Mouse (Mus musculus): ENCODE measurements around the gene Id2.

The Id2 gene

GRCm38 (mm10) chr12:25104541-25104940, 7.6 kb upstream of the Id2 start:
- DNase-seq (ENCODE audit: low spot score) = no peak

GRCm38 (mm10) chr12:25103911-25104310, 7.0 kb upstream of the Id2 start:
- DNase-seq (ENCODE audit: low spot score) = no peak

GRCm38 (mm10) chr12:25101389-25101788, 4.4 kb upstream of the Id2 start:
- DNase-seq (ENCODE audit: low spot score) = peak; percentile 22

- peak; percentile 68 for DNase-seq (ENCODE audit: low spot score)
Observed at GRCm38 (mm10) chr12:25100411-25101217, 3.7 kb upstream of the Id2 start.

- DNase-seq (ENCODE audit: low spot score) = peak; percentile 91
Observed at GRCm38 (mm10) chr12:25099563-25100408, 2.8 kb upstream of the Id2 start.

GRCm38 (mm10) chr12:25099313-25099562, 2.3 kb upstream of the Id2 start:
- DNase-seq (ENCODE audit: low spot score) = no peak

DNA sequence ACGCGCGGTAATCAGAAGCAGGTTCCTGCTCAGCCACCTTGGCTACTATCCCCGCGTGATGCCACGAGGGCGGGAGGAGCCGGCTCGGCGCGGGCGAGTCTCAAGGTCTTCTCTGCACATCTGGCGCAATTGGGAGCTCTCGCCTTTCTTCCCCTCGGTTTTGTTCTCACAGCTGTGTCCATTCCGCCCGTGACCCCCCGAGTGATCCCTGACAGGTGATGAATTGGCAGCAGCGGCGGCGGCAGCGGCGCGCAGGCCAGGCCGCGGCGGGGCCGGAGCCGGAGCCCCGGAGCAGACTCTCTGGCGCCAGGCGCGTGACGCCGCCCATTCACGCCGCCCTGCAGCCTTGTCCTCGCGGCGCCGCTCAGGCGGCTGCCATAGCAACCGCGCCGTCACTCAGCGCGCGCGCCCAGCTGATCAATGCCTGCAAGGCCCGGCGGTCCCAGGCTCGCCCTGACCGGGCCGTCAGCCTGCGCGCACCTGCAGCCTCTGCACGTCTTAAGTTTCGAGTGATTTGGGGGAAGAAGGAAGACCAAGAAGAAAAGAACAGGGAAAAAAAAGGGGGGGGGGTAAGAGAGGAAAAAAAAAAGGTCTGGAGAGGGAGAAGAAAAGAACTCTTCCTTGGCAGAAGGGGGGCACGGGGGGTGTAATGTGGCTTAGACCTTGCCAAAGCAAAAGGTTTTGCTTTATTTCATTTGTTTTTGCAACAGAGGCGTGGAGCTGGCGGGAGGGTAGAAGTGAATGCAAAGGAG, 1.8 kb upstream of the Id2 start:
- peak; percentile 92 for DNase-seq (ENCODE audit: low spot score)

DNA sequence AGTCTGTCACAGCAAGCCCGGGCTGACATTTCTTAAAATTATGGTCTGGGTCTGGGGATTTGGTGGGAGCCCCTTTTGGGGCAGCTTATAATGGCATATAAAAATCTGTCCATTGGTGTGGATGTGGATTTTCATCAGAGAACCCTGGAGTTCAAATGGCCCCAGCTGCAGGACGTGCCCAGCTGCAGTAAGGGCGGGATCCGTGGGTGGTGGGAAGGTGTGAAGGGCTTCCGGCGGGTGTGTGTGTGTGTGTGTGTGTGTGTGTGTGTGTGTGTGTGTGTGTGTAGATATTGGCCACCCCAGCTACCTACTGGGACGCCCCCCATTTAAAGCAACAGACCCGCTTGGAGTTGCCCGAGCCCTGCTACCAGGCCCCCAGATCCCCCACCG, 1.2 kb upstream of the Id2 start:
- DNase-seq (ENCODE audit: low spot score) = no peak

- peak; percentile 86 for DNase-seq (ENCODE audit: low spot score)
Observed at GRCm38 (mm10) chr12:25097210-25098160, 545 bp upstream of the Id2 start.

- peak; percentile 41 for DNase-seq (ENCODE audit: low spot score)
Observed at GRCm38 (mm10) chr12:25096640-25097051, 294 bp downstream of the Id2 start.

DNA sequence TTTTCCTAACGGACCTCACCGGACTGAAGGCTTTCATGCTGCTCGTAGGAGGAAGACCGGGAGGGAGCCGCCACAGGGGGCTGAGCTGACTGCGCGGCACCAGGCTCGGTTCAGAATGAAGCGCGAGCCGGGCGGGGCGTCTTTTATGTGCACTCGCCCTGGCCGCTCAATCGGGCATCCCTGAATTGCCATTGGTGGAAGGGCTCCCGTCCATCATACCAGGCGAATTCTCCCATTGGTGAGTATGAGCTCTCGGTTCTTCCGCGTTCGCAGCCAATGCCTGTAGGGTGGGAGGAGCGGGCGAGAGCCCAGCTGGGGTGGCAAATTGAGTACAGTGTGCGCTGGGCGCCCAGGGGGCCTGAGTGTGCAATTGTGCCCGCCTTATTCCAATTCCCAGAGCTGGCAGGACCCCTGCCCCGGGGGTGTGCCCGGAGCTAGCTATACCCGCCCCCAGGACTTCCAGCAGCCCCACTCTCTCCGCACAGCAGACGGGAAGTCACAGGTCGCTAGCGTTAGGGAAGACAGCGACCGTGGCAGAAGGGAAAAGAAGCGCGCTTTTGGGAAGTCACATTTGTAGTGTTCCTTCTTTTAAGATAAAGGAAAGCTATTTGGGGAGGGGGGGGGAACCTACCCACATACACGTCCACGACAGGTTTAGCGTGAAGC, 833 bp downstream of the Id2 start:
- peak; percentile 98 for DNase-seq (ENCODE audit: low spot score)

DNA sequence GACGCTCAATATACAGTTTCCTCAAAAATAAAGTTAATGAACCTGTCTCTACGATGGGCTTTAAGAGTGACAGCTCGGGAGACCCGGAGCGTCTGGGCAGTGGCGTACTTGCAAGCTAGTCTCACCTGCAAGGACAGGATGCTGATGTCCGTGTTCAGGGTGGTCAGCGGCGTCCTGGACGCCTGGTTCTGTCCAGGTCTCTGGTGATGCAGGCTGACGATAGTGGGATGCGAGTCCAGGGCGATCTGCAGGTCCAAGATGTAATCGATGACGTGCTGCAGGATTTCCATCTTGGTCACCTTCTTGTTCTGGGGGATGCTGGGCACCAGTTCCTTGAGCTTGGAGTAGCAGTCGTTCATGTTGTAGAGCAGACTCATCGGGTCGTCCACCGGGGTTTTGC, 1.4 kb downstream of the Id2 start:
- no peak for DNase-seq (ENCODE audit: low spot score)

GRCm38 (mm10) chr12:25094621-25095521, 2.1 kb downstream of the Id2 start:
- DNase-seq (ENCODE audit: low spot score) = peak; percentile 26

GRCm38 (mm10) chr12:25093241-25093774, 3.6 kb downstream of the Id2 start:
- no peak for DNase-seq (ENCODE audit: low spot score)

DNA sequence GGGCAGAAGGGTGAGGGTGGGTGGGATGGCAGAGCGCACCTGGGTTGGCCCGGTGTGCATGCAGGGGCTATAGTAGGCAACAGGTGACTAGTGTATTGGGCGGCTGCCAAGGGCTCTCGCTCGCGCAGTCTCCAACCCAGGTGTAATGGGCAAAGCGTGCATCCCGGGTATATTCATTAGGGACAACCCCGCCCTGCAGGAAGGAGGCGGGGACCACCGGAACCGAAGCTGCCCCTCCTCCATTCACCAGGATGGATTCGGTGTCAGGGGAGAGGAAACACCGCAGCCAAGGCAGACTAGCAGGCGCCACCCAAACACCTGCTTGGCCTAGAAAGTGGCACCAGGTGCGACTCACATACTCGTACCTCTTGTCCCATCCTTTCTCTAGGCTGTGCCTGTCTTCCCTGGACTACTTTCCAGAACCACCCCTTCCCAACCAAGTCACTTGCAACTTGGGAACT, 4.2 kb downstream of the Id2 start:
- DNase-seq (ENCODE audit: low spot score) = peak; percentile 88

DNA sequence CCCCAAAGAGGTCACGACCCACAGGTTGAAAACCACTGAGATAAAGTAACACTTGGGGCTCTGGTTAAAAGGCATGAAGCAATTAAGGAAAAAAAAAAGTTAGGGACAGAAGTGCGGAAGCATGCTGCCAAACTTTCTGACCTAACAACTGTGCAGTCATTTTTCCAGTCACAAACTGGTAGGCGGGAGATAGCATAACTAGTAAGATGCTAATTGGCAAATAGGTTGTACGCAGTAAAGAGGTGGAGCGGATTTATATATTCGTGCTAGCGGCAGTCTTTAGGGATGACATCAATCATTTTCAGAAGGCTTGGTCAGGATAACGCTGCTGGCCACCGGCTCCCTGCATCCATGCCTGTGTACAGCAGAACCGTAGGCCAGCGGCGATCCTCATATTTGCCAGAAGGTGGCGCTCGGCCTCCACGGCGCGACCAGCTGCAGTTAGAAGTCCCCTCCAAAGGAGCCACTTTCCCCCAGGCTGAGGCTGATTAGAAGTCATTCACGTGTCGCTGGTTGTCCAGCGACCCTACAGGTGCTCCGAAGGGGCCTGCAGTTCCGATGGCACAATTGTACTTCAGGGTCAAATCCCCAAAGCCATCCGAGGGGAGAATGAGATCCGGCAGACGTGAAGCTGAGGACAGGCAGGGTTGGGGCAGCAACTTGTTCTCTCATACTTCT, 4.8 kb downstream of the Id2 start:
- peak; percentile 87 for DNase-seq (ENCODE audit: low spot score)

- no peak for DNase-seq (ENCODE audit: low spot score)
Observed at GRCm38 (mm10) chr12:25089433-25089832, 7.5 kb downstream of the Id2 start.

- no peak for DNase-seq (ENCODE audit: low spot score)
Observed at GRCm38 (mm10) chr12:25086966-25087365, 10.0 kb downstream of the Id2 start.

Data from yolk sac, embryonic 10.5 days (tissue).